Mouse (Mus musculus): ENCODE measurements around the gene Glud1. TPM values are rescaled to one million over a fixed set of nuclear protein-coding genes. Genes with fewer than 3 reads are reported as not detected.

Glud1 gene
- 100 to 1,000 TPM; 320 to 321 TPM for total RNA-seq (2021)
- long read RNA-seq, experiment 1, transcript Glud1-201 (13 exons, 3,390 nt), result major isoform, 237 of 266 reads
- long read RNA-seq, experiment 1, partial matches to known transcripts, result 24 of 266 reads
- long read RNA-seq, experiment 1, other reads (novel, unspliced or antisense), result 5 of 266 reads
- long read RNA-seq, experiment 2, transcript Glud1-201 (13 exons, 3,390 nt), result major isoform, 183 of 214 reads
- long read RNA-seq, experiment 2, partial matches to known transcripts, result 27 of 214 reads
- long read RNA-seq, experiment 2, other reads (novel, unspliced or antisense), result 4 of 214 reads

- intact Hi-C loops (cut with DNase I), result loop anchor here (5.0 kb wide), 2 partner anchors 52 to 192 kb away; partner anchors contain the start of gene Bmpr1a
- peak; percentile 91 to 93 for DNase-seq (ENCODE audit: low spot score in 2 of 2)
Observed at GRCm38 (mm10) chr14:34310234-34310965, at the start of gene Glud1, which contains the start of gene Shld2. Glud1 (plus strand) TSS chr14:34310727. Shld2 (minus strand) TSS chr14:34310493.

GRCm38 (mm10) chr14:34268046-34268445, 42.5 kb upstream of the Glud1 start:
- no peak for DNase-seq (ENCODE audit: low spot score in 2 of 2)
- intact Hi-C loops (cut with DNase I), result no loop called here

- intact Hi-C loops (cut with DNase I), result loop anchor here (2.0 to 10.0 kb wide), 2 partner anchors 90 to 302 kb away; no protein-coding TSS in a partner anchor
- DNase-seq (ENCODE audit: low spot score in 2 of 2), result peak in 1 of 2 experiments; percentile 6
Observed at GRCm38 (mm10) chr14:34273280-34273679, 37.2 kb upstream of the Glud1 start.

- intact Hi-C loops (cut with DNase I), result loop anchor here (10.0 kb wide), 1 partner anchor 301 kb away; no protein-coding TSS in a partner anchor
- DNase-seq (ENCODE audit: low spot score in 2 of 2), result no peak
Observed at GRCm38 (mm10) chr14:34274141-34274540, 36.4 kb upstream of the Glud1 start.

GRCm38 (mm10) chr14:34275225-34275624, 35.3 kb upstream of the Glud1 start:
- DNase-seq (ENCODE audit: low spot score in 2 of 2), result no peak
- intact Hi-C loops (cut with DNase I), result loop anchor here (10.0 kb wide), 1 partner anchor 300 kb away; no protein-coding TSS in a partner anchor

GRCm38 (mm10) chr14:34279726-34280125, 30.8 kb upstream of the Glud1 start:
- no peak for DNase-seq (ENCODE audit: low spot score in 2 of 2)
- intact Hi-C loops (cut with DNase I), result loop anchor here (10.0 kb wide), 1 partner anchor 295 kb away; no protein-coding TSS in a partner anchor

- intact Hi-C loops (cut with DNase I), result no loop called here
- DNase-seq (ENCODE audit: low spot score in 2 of 2), result no peak
Observed at GRCm38 (mm10) chr14:34280798-34281197, 29.7 kb upstream of the Glud1 start.

- intact Hi-C loops (cut with DNase I), result no loop called here
- no peak for DNase-seq (ENCODE audit: low spot score in 2 of 2)
Observed at GRCm38 (mm10) chr14:34281736-34282269, 28.7 kb upstream of the Glud1 start.

- intact Hi-C loops (cut with DNase I), result no loop called here
- DNase-seq (ENCODE audit: low spot score in 2 of 2), result no peak
Observed at GRCm38 (mm10) chr14:34288396-34288795, 22.1 kb upstream of the Glud1 start.

GRCm38 (mm10) chr14:34289259-34290015, 21.1 kb upstream of the Glud1 start:
- intact Hi-C loops (cut with DNase I), result no loop called here

GRCm38 (mm10) chr14:34290229-34290628, 20.3 kb upstream of the Glud1 start:
- no peak for DNase-seq (ENCODE audit: low spot score in 2 of 2)
- intact Hi-C loops (cut with DNase I), result no loop called here

More at GRCm38 (mm10) chr14:34289259-34290015, 21.1 kb upstream of the Glud1 start:
- DNase-seq (ENCODE audit: low spot score in 2 of 2), result no peak

- no peak for DNase-seq (ENCODE audit: low spot score in 2 of 2)
- intact Hi-C loops (cut with DNase I), result no loop called here
Observed at GRCm38 (mm10) chr14:34293641-34294040, 16.9 kb upstream of the Glud1 start.

- intact Hi-C loops (cut with DNase I), result no loop called here
- DNase-seq (ENCODE audit: low spot score in 2 of 2), result no peak
Observed at GRCm38 (mm10) chr14:34296350-34296749, 14.2 kb upstream of the Glud1 start.

GRCm38 (mm10) chr14:34297038-34297437, 13.5 kb upstream of the Glud1 start:
- DNase-seq (ENCODE audit: low spot score in 2 of 2), result no peak
- intact Hi-C loops (cut with DNase I), result no loop called here

GRCm38 (mm10) chr14:34297634-34298033, 12.9 kb upstream of the Glud1 start:
- DNase-seq (ENCODE audit: low spot score in 2 of 2), result no peak

GRCm38 (mm10) chr14:34298871-34299700, 11.4 kb upstream of the Glud1 start:
- no peak for DNase-seq (ENCODE audit: low spot score in 2 of 2)
- intact Hi-C loops (cut with DNase I), result no loop called here

More at GRCm38 (mm10) chr14:34297634-34298033, 12.9 kb upstream of the Glud1 start:
- intact Hi-C loops (cut with DNase I), result no loop called here

- intact Hi-C loops (cut with DNase I), result no loop called here
- DNase-seq (ENCODE audit: low spot score in 2 of 2), result no peak
Observed at GRCm38 (mm10) chr14:34302681-34303242, 7.8 kb upstream of the Glud1 start.

GRCm38 (mm10) chr14:34303265-34303680, 7.3 kb upstream of the Glud1 start:
- intact Hi-C loops (cut with DNase I), result no loop called here
- DNase-seq (ENCODE audit: low spot score in 2 of 2), result no peak

Measured in left cerebral cortex, postnatal 14 days (tissue).